Mouse (Mus musculus) lung, postnatal 14 days (tissue): ENCODE results near the gene Gucd1.
"Not testable (repeated sequence)": the region's sequence is repeated elsewhere in the genome, so short reads cannot be mapped to it uniquely, and the experiment has no call there.

Experiments
- DNase-seq: peaks from one replicate; pipeline ENCODE4 v3.0.0; 2021

The Gucd1 gene

GRCm38 (mm10) chr10:75500345-75500744 lies 17.4 kb downstream of the Gucd1 start:
- no peak for DNase-seq

- DNase-seq: no peak
Measured at GRCm38 (mm10) chr10:75499791-75500190, 18.0 kb downstream of the Gucd1 start.

GRCm38 (mm10) chr10:75499214-75499613 lies 18.6 kb downstream of the Gucd1 start:
- DNase-seq: not testable (repeated sequence)

GRCm38 (mm10) chr10:75495921-75496320 lies 21.9 kb downstream of the Gucd1 start:
- no peak for DNase-seq

GRCm38 (mm10) chr10:75495304-75495703 lies 22.5 kb downstream of the Gucd1 start:
- DNase-seq: no peak

- no peak for DNase-seq
Measured at GRCm38 (mm10) chr10:75491936-75492262, 25.9 kb downstream of the Gucd1 start.

- no peak for DNase-seq
Measured at GRCm38 (mm10) chr10:75491234-75491935, 26.4 kb downstream of the Gucd1 start.

- no peak for DNase-seq
Measured at GRCm38 (mm10) chr10:75490731-75491130, 27.0 kb downstream of the Gucd1 start.

GRCm38 (mm10) chr10:75489522-75489921 lies 28.2 kb downstream of the Gucd1 start:
- DNase-seq: no peak

- no peak for DNase-seq
Measured at GRCm38 (mm10) chr10:75487131-75487530, 30.6 kb downstream of the Gucd1 start.

- DNase-seq: peak; percentile 87
Measured at GRCm38 (mm10) chr10:75486086-75486979, 31.4 kb downstream of the Gucd1 start.

- no peak for DNase-seq
Measured at GRCm38 (mm10) chr10:75484767-75485166, 33.0 kb downstream of the Gucd1 start.

- DNase-seq: no peak
Measured at GRCm38 (mm10) chr10:75484066-75484465, 33.7 kb downstream of the Gucd1 start.

- no peak for DNase-seq
Measured at GRCm38 (mm10) chr10:75482919-75483483, 34.8 kb downstream of the Gucd1 start.

GRCm38 (mm10) chr10:75482271-75482670 lies 35.5 kb downstream of the Gucd1 start:
- DNase-seq: no peak

GRCm38 (mm10) chr10:75481703-75482102 lies 36.1 kb downstream of the Gucd1 start:
- DNase-seq: no peak

GRCm38 (mm10) chr10:75479955-75480354 lies 37.8 kb downstream of the Gucd1 start:
- no peak for DNase-seq

- DNase-seq: no peak
Measured at GRCm38 (mm10) chr10:75477034-75477433, 40.7 kb downstream of the Gucd1 start.

GRCm38 (mm10) chr10:75475139-75475850 lies 42.5 kb downstream of the Gucd1 start:
- DNase-seq: not testable (repeated sequence)

GRCm38 (mm10) chr10:75474571-75474970 lies 43.2 kb downstream of the Gucd1 start:
- DNase-seq: no peak

- DNase-seq: no peak
Measured at GRCm38 (mm10) chr10:75473411-75473810, 44.4 kb downstream of the Gucd1 start.

- peak; percentile 72 for DNase-seq
Measured at GRCm38 (mm10) chr10:75465781-75466550, 51.8 kb downstream of the Gucd1 start.
